Mouse (Mus musculus) bone marrow, adult 2 months (tissue): ENCODE data around the gene Pla2g4c. TPM values are rescaled to one million over a fixed set of nuclear protein-coding genes. Genes with fewer than 3 reads are reported as not detected.
"Not testable (repeated sequence)": the region's sequence is repeated elsewhere in the genome, so short reads cannot be mapped to it uniquely, and the experiment has no call there.

Experiments used
- H3K27ac ChIP-seq: fragments of 200-500 bp; 2 replicates; pipeline ENCODE4 v1.5.1; 2012; ENCODE audit warnings: low read depth, mild to moderate bottlenecking, control low read depth, inconsistent platforms, low read length; ENCODE audit not compliant: control insufficient read depth, poor library complexity, insufficient read depth
- H3K4me1 ChIP-seq: fragments of 200-500 bp; 2 replicates; pipeline ENCODE4 v1.6.1; 2011; ENCODE audit warnings: low read length; ENCODE audit not compliant: control insufficient read depth, insufficient read depth
- H3K4me3 ChIP-seq: fragments of 200-500 bp; replicated peaks from 2 replicates; pipeline ENCODE3; 2011; ENCODE audit warnings: mild to moderate bottlenecking, low read depth, low read length, control low read depth; ENCODE audit not compliant: control insufficient read depth
- CTCF ChIP-seq: fragments of 200-500 bp; IDR thresholded peaks from 2 replicates; pipeline ENCODE4 v1.5.1; 2011; ENCODE audit warnings: low read length, control low read depth; ENCODE audit not compliant: control insufficient read depth, insufficient read depth
- POLR2A ChIP-seq: fragments of 200-500 bp; IDR thresholded peaks from 2 replicates; pipeline ENCODE4 v1.6.1; 2011; ENCODE audit warnings: low read depth, mild to moderate bottlenecking, control low read depth, low read length, borderline replicate concordance; ENCODE audit not compliant: control insufficient read depth
- WGBS: fragments of 180-500 bp; shearing (Covaris S2); methylation state at CpG from one replicate; pipeline ENCODE4 v1.1.7; 2018; 5-methylcytosine and 5-hydroxymethylcytosine counted together
- polyA plus RNA-seq: library from polyadenylated mRNA; stranded (reverse); fragments of >200 nt; gene quantifications from 2 replicates; pipeline ENCODE4 v1.2.4, GENCODE M21; 2011; ENCODE audit warnings: low replicate concordance; ENCODE audit not compliant: missing spikeins, insufficient read depth, insufficient read length

The Pla2g4c gene
- polyA plus RNA-seq = 2.0 and 5.5 TPM in 2 replicates

DNA sequence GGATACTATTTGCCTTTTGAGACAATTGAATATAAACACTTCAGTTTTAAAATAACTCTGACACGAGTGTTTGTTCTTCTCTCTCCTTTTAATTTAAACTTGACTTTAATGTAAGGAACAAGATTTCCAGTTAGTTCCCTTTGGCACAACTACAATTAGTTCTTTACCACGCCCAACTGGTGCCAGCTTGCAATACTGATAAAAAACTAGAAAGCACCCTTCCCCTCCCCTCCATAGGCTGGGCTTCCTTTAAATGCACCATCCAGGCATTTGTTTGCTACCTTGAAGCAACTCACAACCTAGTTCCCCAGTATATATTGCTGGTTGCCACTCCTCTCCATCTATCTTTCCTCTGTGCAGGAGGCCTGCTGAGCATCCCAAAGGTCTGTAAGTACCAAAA, at the start of gene Pla2g4c:
TSS of gene Pla2g4c (plus strand) at position 340 of the 400 bp plus-strand sequence.
- no peak for TF ChIP-seq CTCF
- no peak for TF ChIP-seq POLR2A
- H3K27ac ChIP-seq = no peak within 1 kb of the TSS
- no peaks in the 10 kb centered on the region for H3K4me1 ChIP-seq
- no peak within 1 kb of the TSS for H3K4me3 ChIP-seq
- WGBS = 41% methylated on average over 2 of the region's 2 CpGs

GRCm38 (mm10) chr7:13277081-13277480, 47.4 kb upstream of the Pla2g4c start, which contains the start of gene Lig1:
Gene Lig1 (plus strand): TSS chr7:13277283.
- Histone ChIP-seq H3K27ac (peak within 1 kb of the TSS; percentile 77), H3K4me3 (peak within 1 kb of the TSS; percentile 98), H3K4me1 (peaks cover 2% of the 10 kb centered on the region)
- WGBS = 96% methylated on average over 16 of the region's 16 CpGs
- no peak for TF ChIP-seq CTCF
- TF ChIP-seq POLR2A = no peak

DNA sequence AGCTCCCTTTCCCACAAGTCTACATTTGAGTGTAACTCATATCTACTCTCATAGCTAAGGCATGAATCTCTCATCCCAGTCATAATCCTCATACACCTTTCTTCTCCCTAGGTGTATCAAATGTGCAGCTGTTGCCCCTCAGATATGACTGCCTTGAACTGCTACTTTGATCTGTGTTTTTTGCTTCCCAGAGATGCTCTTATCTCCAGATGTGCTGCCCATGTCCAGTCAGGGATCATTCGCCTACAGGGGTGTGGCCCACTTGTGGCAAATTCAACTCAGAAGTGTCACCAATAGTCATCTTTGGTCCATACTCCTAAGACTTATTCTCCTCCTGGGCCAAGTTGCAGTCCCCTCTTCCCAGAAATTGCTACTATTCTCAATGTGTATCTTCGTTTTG, 46.6 kb upstream of the Pla2g4c start:
- WGBS = 24% methylated on average over 2 of the region's 2 CpGs
- H3K27ac ChIP-seq = peak overlapping the region; percentile 77; the same call in 1 of the 2 replicates
- peaks cover 2% of the 10 kb centered on the region for H3K4me1 ChIP-seq
- peak overlapping the region; percentile 98 for H3K4me3 ChIP-seq
- TF ChIP-seq POLR2A (no peak), CTCF (no peak)

DNA sequence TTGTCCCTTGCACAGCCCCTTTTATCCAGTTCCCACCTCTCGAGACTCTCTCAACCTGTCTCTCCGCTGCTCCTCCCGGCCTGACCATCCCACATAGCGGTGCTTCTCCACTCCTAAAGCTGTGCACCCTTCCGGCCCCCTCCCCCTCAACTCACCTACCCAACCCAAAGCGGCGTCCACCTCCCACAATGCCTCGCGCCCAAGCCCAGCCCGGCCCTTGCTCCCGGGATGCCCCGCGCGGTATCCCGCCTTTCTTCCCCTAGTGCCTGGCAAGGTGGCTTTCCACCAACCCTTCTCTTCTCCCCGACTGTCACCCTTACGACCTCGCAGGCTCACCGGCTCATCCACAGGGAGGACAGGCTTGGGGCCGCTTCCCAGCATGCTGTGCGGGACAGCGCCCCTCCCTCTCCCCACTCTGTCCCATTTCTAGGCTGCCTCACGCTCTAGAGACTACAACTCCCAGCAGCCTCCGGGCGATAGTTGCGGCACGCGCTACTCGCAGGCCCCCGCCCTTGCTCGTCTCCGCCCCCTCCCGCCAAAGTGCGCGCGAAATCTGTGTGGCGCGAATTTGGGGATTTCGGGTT, 46.1 kb upstream of the Pla2g4c start, which contains the start of gene Zswim9:
TSS of gene Zswim9 (minus strand) at position 414 of the 584 bp plus-strand sequence.
- under 1% methylated on average over 39 of the region's 39 CpGs for WGBS

GRCm38 (mm10) chr7:13278957-13279356, 45.5 kb upstream of the Pla2g4c start:
- 2% methylated on average over 17 of the region's 29 CpGs for WGBS
- H3K27ac ChIP-seq, H3K4me1 ChIP-seq: not testable (repeated sequence)
- H3K4me3 ChIP-seq = peak overlapping the region; percentile 98

More for the DNA sequence above, 46.1 kb upstream of the Pla2g4c start, which contains the start of gene Zswim9:
- peak within 1 kb of the TSS; percentile 77 for H3K27ac ChIP-seq
- H3K4me3 ChIP-seq = peak within 1 kb of the TSS; percentile 98
- TF ChIP-seq POLR2A = 0 out of 2 replicates have a peak, but pooled peaks have one; percentile 27
- peak; percentile 17; the same call in 1 of the 2 replicates for TF ChIP-seq CTCF
- H3K4me1 ChIP-seq = peaks cover 2% of the 10 kb centered on the region

DNA sequence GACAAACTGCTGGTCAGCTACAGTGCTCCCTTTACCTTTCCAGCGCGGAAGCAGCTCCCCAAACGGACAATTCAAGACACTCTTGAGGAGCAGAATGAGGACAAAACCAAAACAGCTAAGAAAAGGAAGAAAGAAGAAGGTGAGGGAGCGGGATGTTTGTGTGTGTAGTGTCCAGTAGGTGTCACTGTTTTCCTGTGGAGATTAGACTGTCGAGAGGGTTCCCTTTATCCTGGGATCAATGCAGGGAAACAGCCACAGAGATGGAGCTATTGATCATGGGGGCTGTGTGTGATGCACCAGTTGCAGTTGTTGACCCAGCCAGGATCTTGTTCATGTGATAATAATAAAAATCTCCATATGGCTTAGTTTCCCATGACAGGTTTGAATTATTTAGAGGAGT, 35.8 kb upstream of the Pla2g4c start:
- TF ChIP-seq POLR2A = no peak
- no peak for TF ChIP-seq CTCF
- H3K27ac ChIP-seq = no peak overlapping the region
- no peak overlapping the region for H3K4me3 ChIP-seq
- H3K4me1 ChIP-seq = no peaks in the 10 kb centered on the region
- WGBS = 65% methylated on average over 5 of the region's 5 CpGs

DNA sequence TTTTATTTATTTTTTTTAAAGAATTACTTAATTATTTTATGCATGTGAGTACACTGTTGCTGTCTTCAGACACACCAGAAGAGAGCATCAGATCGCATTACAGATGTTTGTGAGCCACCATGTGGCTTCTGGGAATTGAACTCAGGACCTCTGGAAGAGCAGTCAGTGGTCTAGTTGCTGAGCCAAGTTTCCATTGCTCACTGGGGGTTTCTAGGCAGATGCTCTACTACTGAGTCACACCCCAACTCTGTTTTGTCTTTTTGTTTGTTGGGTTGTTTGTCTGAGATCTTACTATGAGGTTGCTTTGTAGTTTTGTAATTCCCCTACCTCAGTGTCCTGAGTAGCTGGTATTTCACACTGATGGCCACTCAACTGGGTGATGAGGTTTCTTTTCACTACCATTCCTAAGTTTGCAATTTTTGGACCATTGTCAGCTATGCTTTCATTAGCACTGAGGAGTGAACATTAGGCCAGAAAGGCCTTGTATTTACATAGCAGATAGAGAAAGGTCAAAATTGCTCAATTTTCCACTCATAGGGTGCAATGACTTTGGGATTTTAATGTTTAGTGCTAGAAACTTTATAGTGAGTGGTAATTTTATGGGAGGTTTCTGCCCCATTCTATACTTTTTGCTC, 34.3 kb upstream of the Pla2g4c start:
- TF ChIP-seq CTCF (no peak), POLR2A (no peak)
- H3K27ac ChIP-seq = no peak overlapping the region

DNA sequence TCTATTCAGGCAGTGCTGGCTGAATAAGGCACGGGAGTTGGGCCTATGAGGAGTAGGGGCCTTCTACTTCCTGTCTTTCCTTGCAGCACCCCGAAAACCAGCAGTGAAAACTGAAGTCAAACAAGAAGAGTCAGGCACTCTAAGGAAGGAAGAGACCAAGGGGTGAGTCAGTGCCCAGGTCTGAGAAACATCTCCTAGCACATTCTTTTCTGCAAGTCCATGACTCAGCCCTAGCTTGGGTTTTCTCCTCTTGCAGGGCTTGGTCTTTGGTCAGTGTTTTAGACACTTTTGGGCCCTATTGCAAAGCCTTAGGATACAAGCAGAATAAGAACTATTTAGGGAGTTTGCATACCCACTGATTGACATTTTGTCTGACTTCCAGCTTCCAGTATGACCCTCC, 33.1 kb upstream of the Pla2g4c start:
- WGBS = 74% methylated on average over 2 of the region's 2 CpGs
- no peak overlapping the region for H3K4me3 ChIP-seq
- TF ChIP-seq POLR2A (no peak), CTCF (no peak)

More for the DNA sequence above, 34.3 kb upstream of the Pla2g4c start:
- H3K4me1 ChIP-seq = no peaks in the 10 kb centered on the region
- WGBS = 98% methylated on average over 1 of the region's 1 CpGs
- H3K4me3 ChIP-seq = no peak overlapping the region

More for the DNA sequence above, 33.1 kb upstream of the Pla2g4c start:
- H3K27ac ChIP-seq = no peak overlapping the region
- H3K4me1 ChIP-seq = no peaks in the 10 kb centered on the region
